Mouse (Mus musculus) heart, embryonic 12.5 days (tissue): ENCODE data around the gene Ptger1. TPM values are rescaled to one million over a fixed set of nuclear protein-coding genes. Genes with fewer than 3 reads are reported as not detected.

Experiments
- ATAC-seq: fragments of 200-750 bp; cut with Nextera tagmentation; 2 replicates; pipeline ENCODE4 v1.8.0; 2017; ENCODE audit warnings: moderate TSS enrichment, moderate library complexity; ENCODE audit not compliant: insufficient number of reproducible peaks, low FRiP score
- H3K27ac ChIP-seq: fragments of 300-500 bp; sonication (generic); 2 replicates; pipeline ENCODE4 v1.5.1; 2016; ENCODE audit warnings: mild to moderate bottlenecking, moderate library complexity; ENCODE audit not compliant: poor library complexity, severe bottlenecking
- H3K27me3 ChIP-seq: fragments of 300-500 bp; sonication (generic); replicated peaks from 2 replicates; pipeline ENCODE4 v1.6.1; 2016; ENCODE audit warnings: mild to moderate bottlenecking, moderate library complexity
- H3K36me3 ChIP-seq: fragments of 300-500 bp; sonication (generic); 2 replicates; pipeline ENCODE4 v1.6.1; 2016; ENCODE audit warnings: mild to moderate bottlenecking, moderate library complexity
- H3K4me1 ChIP-seq: fragments of 300-500 bp; sonication (generic); replicated peaks from 2 replicates; pipeline ENCODE4 v1.6.1; 2016; ENCODE audit warnings: mild to moderate bottlenecking
- H3K4me2 ChIP-seq: fragments of 300-500 bp; sonication (generic); 2 replicates; pipeline ENCODE4 v1.6.1; 2016; ENCODE audit warnings: mild to moderate bottlenecking, moderate library complexity
- H3K4me3 ChIP-seq: fragments of 300-500 bp; sonication (generic); 2 replicates; pipeline ENCODE4 v1.5.1; 2016; ENCODE audit warnings: mild to moderate bottlenecking
- H3K9ac ChIP-seq: fragments of 300-500 bp; sonication (generic); 2 replicates; pipeline ENCODE4 v1.6.1; 2016; ENCODE audit warnings: mild to moderate bottlenecking, moderate library complexity
- H3K9me3 ChIP-seq: fragments of 300-500 bp; sonication (generic); replicated peaks from 2 replicates; pipeline ENCODE4 v1.6.1; 2016; ENCODE audit warnings: mild to moderate bottlenecking, moderate library complexity
- WGBS: fragments of 180-500 bp; shearing (Covaris S2); methylation state at CpG from one replicate; pipeline ENCODE4 v1.1.7; 2016; 5-methylcytosine and 5-hydroxymethylcytosine counted together
- polyA plus RNA-seq: library from polyadenylated mRNA; unstranded; fragments of >200 nt; fragmentation: Nextera tagmentation; extraction: Ambion mirVana; gene quantifications from 2 replicates; pipeline ENCODE4 v1.2.1, GENCODE M21; 2016

Ptger1 gene
- polyA plus RNA-seq, 1 experiment from 2014 or later = 0.60 TPM

DNA sequence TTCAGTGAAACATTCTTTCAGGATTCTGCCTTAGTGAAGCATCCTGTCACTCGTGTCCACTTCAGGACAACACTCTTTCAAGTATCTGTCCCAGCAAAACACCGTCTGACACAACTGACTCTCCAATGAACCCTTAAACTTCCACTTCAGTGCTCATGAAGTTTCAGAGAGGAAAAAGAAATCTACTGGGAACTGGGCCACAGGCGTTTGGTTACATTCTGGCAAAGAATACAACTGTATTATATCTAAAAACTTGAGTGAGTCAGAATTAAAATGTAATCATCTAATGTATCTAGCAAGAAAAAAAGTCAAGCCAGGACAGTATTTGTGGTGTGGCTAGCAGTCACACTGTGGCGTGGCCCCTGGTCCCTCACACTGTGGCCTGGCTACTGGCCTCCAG, 27.6 kb upstream of the Ptger1 start:
- H3K36me3 ChIP-seq = no peaks in the 10 kb centered on the region
- H3K27ac ChIP-seq = no peak overlapping the region
- no peak overlapping the region for H3K4me2 ChIP-seq
- no peaks in the 10 kb centered on the region; the same call in 1 of the 2 replicates for H3K27me3 ChIP-seq
- H3K4me1 ChIP-seq = no peaks in the 10 kb centered on the region
- no peak overlapping the region for H3K9ac ChIP-seq
- WGBS = 67% methylated on average over 4 of the region's 4 CpGs
- no peak for ATAC-seq
- 0 out of 2 replicates have a peak, but pooled peaks cover 7% of the 10 kb centered on the region for H3K9me3 ChIP-seq
- no peak overlapping the region for H3K4me3 ChIP-seq

DNA sequence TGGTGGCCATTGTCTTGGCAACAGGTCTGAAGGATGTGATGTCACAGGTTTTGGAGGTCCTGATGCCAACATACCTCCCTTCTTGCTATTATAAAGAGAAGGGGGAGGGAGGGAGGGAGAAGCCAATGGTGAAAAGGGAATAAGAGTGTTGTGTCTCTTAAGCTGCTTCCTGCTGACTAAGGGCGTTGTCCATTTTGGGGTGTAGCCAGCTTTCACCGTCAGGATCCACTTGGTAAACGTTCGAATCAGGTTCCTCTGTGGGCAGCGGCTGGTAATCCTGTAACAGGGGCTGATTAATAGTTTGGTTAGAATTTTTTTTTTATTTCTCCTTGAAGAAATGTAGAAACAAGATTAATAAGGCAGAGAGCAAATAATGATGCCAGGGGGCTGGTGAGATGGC, 26.8 kb upstream of the Ptger1 start:
- no peak for ATAC-seq
- no peaks in the 10 kb centered on the region; the same call in 1 of the 2 replicates for H3K27me3 ChIP-seq
- H3K9me3 ChIP-seq = 0 out of 2 replicates have a peak, but pooled peaks cover 7% of the 10 kb centered on the region
- no peak overlapping the region for H3K27ac ChIP-seq
- H3K4me3 ChIP-seq = no peak overlapping the region
- H3K4me1 ChIP-seq = no peaks in the 10 kb centered on the region
- 65% methylated on average over 5 of the region's 5 CpGs for WGBS
- H3K9ac ChIP-seq = no peak overlapping the region
- no peak overlapping the region for H3K4me2 ChIP-seq
- H3K36me3 ChIP-seq = no peaks in the 10 kb centered on the region

GRCm38 (mm10) chr8:83647511-83647910, 19.0 kb upstream of the Ptger1 start:
- no peak overlapping the region for H3K27ac ChIP-seq
- 88% methylated on average over 11 of the region's 11 CpGs for WGBS
- ATAC-seq = no peak
- H3K36me3 ChIP-seq = no peaks in the 10 kb centered on the region
- H3K4me2 ChIP-seq = no peak overlapping the region
- peaks cover 5% of the 10 kb centered on the region for H3K4me1 ChIP-seq
- H3K9ac ChIP-seq = no peak overlapping the region
- H3K27me3 ChIP-seq = peaks cover 4% of the 10 kb centered on the region; the same call in 1 of the 2 replicates
- H3K9me3 ChIP-seq = 0 out of 2 replicates have a peak, but pooled peaks cover 4% of the 10 kb centered on the region
- no peak overlapping the region for H3K4me3 ChIP-seq

DNA sequence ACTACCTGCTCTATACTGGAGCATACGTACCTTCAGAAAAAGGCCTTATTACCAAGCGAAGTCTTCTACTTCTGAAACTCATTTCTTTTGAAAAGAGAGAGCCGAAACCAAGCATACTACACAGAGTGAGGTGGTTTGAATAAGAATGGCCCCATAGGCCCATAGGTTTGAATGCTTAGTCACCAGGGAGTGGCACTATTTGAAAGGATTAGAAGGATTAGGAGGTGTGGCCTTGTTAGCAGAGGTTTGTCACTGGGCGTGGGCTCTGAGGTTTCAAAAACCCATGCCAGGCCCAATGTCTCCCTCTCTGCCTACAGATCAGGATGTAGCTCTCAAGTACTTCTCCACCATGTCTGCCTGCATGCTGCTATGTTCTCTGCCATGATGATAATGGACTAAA, 18.4 kb upstream of the Ptger1 start:
- no peak for ATAC-seq
- no peak overlapping the region for H3K27ac ChIP-seq
- WGBS = 89% methylated on average over 4 of the region's 4 CpGs
- no peak overlapping the region for H3K4me3 ChIP-seq
- H3K9me3 ChIP-seq = 0 out of 2 replicates have a peak, but pooled peaks cover 4% of the 10 kb centered on the region
- H3K9ac ChIP-seq = no peak overlapping the region
- no peak overlapping the region for H3K4me2 ChIP-seq
- no peaks in the 10 kb centered on the region for H3K36me3 ChIP-seq
- H3K4me1 ChIP-seq = peaks cover 5% of the 10 kb centered on the region
- peaks cover 4% of the 10 kb centered on the region; the same call in 1 of the 2 replicates for H3K27me3 ChIP-seq

DNA sequence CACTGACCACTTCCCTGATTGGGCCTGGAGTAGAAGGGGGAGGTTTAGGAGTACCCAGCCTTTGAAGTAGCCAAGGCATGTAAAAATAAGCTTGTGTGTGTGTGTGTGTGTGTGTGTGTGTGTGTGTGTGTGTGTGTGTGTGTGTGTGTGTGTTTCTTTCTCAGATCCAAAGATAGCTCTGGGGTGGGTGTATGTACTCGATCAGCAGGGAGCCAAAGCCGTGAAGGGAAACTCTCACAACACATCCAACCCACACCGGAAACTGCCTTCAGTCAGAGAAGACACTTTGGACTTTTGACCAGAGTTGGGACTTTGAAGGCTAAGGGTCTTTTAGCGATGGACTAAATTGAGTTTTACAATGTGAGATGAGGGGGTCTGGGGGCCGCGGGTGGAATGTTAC, 16.8 kb upstream of the Ptger1 start:
- Histone ChIP-seq H3K27ac (no peak overlapping the region), H3K9me3 (0 out of 2 replicates have a peak, but pooled peaks cover 4% of the 10 kb centered on the region), H3K9ac (no peak overlapping the region), H3K27me3 (0 out of 2 replicates have a peak, but pooled peaks cover 4% of the 10 kb centered on the region), H3K4me2 (no peak overlapping the region), H3K4me3 (no peak overlapping the region), H3K36me3 (0 out of 2 replicates have a peak, but pooled peaks cover 1% of the 10 kb centered on the region), H3K4me1 (peaks cover 17% of the 10 kb centered on the region)
- 82% methylated on average over 6 of the region's 6 CpGs for WGBS
- no peak for ATAC-seq

- peak; percentile 94 for ATAC-seq
- Histone ChIP-seq H3K27me3 (no peaks in the 10 kb centered on the region), H3K4me2 (peak within 1 kb of the TSS; percentile 95), H3K9ac (peak within 1 kb of the TSS; percentile 93), H3K4me1 (peaks cover 27% of the 10 kb centered on the region), H3K9me3 (0 out of 2 replicates have a peak, but pooled peaks cover 4% of the 10 kb centered on the region), H3K27ac (peak within 1 kb of the TSS; percentile 77), H3K4me3 (peak within 1 kb of the TSS; percentile 90), H3K36me3 (peaks cover 16% of the 10 kb centered on the region; the same call in 1 of the 2 replicates)
- 5% methylated on average over 50 of the region's 50 CpGs for WGBS
Observed at GRCm38 (mm10) chr8:83652030-83652743, 14.3 kb upstream of the Ptger1 start, which contains the start of gene Gipc1. TSS of gene Gipc1 (plus strand) at chr8:83652677.

- ATAC-seq = 0 out of 2 replicates have a peak, but pooled peaks have one; percentile 7
- Histone ChIP-seq H3K9me3 (0 out of 2 replicates have a peak, but pooled peaks cover 4% of the 10 kb centered on the region), H3K27ac (peak overlapping the region; percentile 72), H3K9ac (peak overlapping the region; percentile 93), H3K27me3 (no peaks in the 10 kb centered on the region), H3K4me3 (peak overlapping the region; percentile 90), H3K36me3 (peaks cover 22% of the 10 kb centered on the region), H3K4me1 (peaks cover 28% of the 10 kb centered on the region), H3K4me2 (peak overlapping the region; percentile 95)
- under 1% methylated on average over 45 of the region's 46 CpGs for WGBS
Observed at GRCm38 (mm10) chr8:83652744-83653661, 13.5 kb upstream of the Ptger1 start.

DNA sequence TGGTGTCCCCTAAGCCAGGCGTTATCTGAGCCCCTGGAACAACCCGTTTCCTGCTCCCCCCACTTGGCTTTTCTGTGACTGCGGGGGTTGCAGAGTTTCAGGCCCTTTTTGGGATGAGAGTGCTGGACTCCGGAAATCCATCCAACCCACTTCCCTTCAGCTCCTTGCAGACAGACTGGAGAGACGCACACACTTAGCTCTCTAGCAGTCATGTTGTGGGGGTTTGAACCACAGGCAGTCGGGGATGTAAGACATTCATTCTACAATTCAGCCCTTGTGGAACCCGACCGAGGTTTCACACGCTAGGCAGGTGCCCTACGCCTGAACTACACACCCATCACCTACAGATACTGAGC, 12.8 kb upstream of the Ptger1 start:
- Histone ChIP-seq H3K9ac (peak overlapping the region; percentile 93), H3K9me3 (no peaks in the 10 kb centered on the region), H3K4me2 (peak overlapping the region; percentile 95), H3K4me1 (peaks cover 28% of the 10 kb centered on the region), H3K36me3 (peaks cover 23% of the 10 kb centered on the region), H3K4me3 (peak overlapping the region; percentile 90), H3K27me3 (no peaks in the 10 kb centered on the region), H3K27ac (peak overlapping the region; percentile 72; the same call in 1 of the 2 replicates)
- ATAC-seq = no peak
- 36% methylated on average over 10 of the region's 10 CpGs for WGBS

DNA sequence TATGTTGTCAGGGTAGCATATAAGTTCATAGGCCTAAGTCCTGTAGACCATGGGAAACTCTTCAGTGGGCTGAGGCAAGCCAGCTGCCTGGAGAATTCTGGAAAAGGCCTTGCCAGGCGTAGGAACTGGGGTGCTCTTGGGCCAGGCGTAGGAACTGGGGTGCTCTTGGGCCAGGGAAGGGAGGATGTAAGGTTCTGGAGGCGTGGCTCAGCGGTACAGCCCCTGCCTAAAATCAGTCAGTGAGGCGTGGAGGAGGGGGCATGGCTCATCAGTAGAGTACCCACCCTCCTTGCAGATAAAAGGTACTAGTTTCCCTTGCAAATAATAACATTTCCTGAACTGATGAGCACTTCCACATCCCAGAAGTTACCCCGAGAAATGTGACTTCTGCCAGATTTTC, 11.8 kb upstream of the Ptger1 start:
- Histone ChIP-seq H3K9ac (no peak overlapping the region), H3K9me3 (no peaks in the 10 kb centered on the region), H3K4me1 (peaks cover 30% of the 10 kb centered on the region), H3K36me3 (peaks cover 25% of the 10 kb centered on the region), H3K27me3 (no peaks in the 10 kb centered on the region), H3K4me2 (no peak overlapping the region), H3K4me3 (no peak overlapping the region), H3K27ac (no peak overlapping the region)
- no peak for ATAC-seq
- 86% methylated on average over 6 of the region's 6 CpGs for WGBS

DNA sequence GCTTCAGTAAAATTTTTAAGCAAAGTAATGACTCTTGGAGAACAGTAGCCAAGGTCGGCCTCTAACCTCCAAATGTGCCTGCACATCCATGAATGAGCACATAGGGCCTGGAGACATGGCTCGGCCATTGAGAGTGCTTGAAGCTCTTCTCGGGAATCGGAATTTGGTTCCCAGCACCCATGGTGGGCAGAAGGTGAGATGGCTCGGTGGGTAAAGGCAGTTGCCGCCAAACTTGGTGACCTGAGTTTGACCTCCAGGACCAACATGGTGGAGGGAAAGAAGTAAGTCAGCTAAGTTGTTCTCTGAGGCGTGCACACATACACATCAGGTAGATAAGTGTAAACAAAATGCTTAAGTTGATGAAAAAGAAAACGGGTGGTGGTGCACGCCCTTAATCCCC, 10.4 kb upstream of the Ptger1 start:
- Histone ChIP-seq H3K36me3 (peaks cover 25% of the 10 kb centered on the region), H3K9me3 (no peaks in the 10 kb centered on the region), H3K27ac (no peak overlapping the region)

More for the DNA sequence above, 10.4 kb upstream of the Ptger1 start:
- no peak for ATAC-seq
- Histone ChIP-seq H3K4me1 (peaks cover 43% of the 10 kb centered on the region), H3K4me3 (no peak overlapping the region), H3K27me3 (no peaks in the 10 kb centered on the region), H3K4me2 (no peak overlapping the region), H3K9ac (no peak overlapping the region)
- WGBS = 84% methylated on average over 9 of the region's 9 CpGs
